Mouse (Mus musculus) testis, postnatal 10 days (tissue): ENCODE results near the gene Pygl.
"Not testable (repeated sequence)": the region's sequence is repeated elsewhere in the genome, so short reads cannot be mapped to it uniquely, and the experiment has no call there.

ENCODE experiments used
- DNase-seq: peaks from one replicate; pipeline ENCODE4 v3.0.0; 2021; ENCODE audit warnings: low spot score

Gene Pygl

GRCm38 (mm10) chr12:70156222-70156621 lies 75.1 kb downstream of the Pygl start:
- no peak for DNase-seq

- DNase-seq = no peak
Measured at GRCm38 (mm10) chr12:70153842-70154241, 77.4 kb downstream of the Pygl start, which contains the start of gene Abhd12b. Gene Abhd12b (plus strand): TSS chr12:70154142.

GRCm38 (mm10) chr12:70148631-70149265 lies 82.5 kb downstream of the Pygl start:
- peak; percentile 51 for DNase-seq

GRCm38 (mm10) chr12:70147986-70148630 lies 83.2 kb downstream of the Pygl start:
- no peak for DNase-seq

GRCm38 (mm10) chr12:70145586-70145985 lies 85.7 kb downstream of the Pygl start:
- no peak for DNase-seq

- peak; percentile 61 for DNase-seq
Measured at GRCm38 (mm10) chr12:70144637-70145448, 86.4 kb downstream of the Pygl start.

- DNase-seq = not testable (repeated sequence)
Measured at GRCm38 (mm10) chr12:70144106-70144587, 87.1 kb downstream of the Pygl start.

- DNase-seq = no peak
Measured at GRCm38 (mm10) chr12:70140993-70141576, 90.2 kb downstream of the Pygl start.
